Mouse (Mus musculus): ENCODE results near the gene Myh10. TPM values are rescaled to one million over a fixed set of nuclear protein-coding genes. Genes with fewer than 3 reads are reported as not detected.

Myh10 gene
- polyA plus RNA-seq, 1 experiment from 2014 or later: 179 TPM

GRCm38 (mm10) chr11:68692693-68693446, 1.5 kb downstream of the Myh10 start:
- DNase-seq (peak; percentile 67), ATAC-seq (ENCODE audit: insufficient read depth) (no peak)
- Histone ChIP-seq H3K27ac (ENCODE audit: low read depth) (peak overlapping the region; percentile 92), H3K36me3 (ENCODE audit: insufficient read depth) (0 out of 2 replicates have a peak, but pooled peaks cover 9% of the 10 kb centered on the region), H3K9me3 (ENCODE audit: low read depth, low read length) (no peaks in the 10 kb centered on the region), H3K4me1 (ENCODE audit: insufficient read depth) (peaks cover 7% of the 10 kb centered on the region; the same call in 1 of the 2 replicates), H3K27me3 (ENCODE audit: insufficient read depth, low read length) (no peaks in the 10 kb centered on the region), H3K9ac (peak overlapping the region; percentile 97), H3K4me2 (peak overlapping the region; percentile 90), H3K4me3 (ENCODE audit: low read depth, low read length) (peak overlapping the region; percentile 92)
- TF ChIP-seq CTCF (IDR thresholded peaks at IDR 0.05; ENCODE audit: low read depth): no peak
- WGBS: under 1% methylated on average over 43 of the region's 43 CpGs

GRCm38 (mm10) chr11:68693447-68694040, 2.2 kb downstream of the Myh10 start:
- Histone ChIP-seq H3K4me2 (peak overlapping the region; percentile 90), H3K4me1 (ENCODE audit: insufficient read depth) (peaks cover 7% of the 10 kb centered on the region; the same call in 1 of the 2 replicates), H3K9me3 (ENCODE audit: low read depth, low read length) (no peaks in the 10 kb centered on the region), H3K4me3 (ENCODE audit: low read depth, low read length) (peak overlapping the region; percentile 92), H3K27ac (ENCODE audit: low read depth) (peak overlapping the region; percentile 92), H3K9ac (peak overlapping the region; percentile 97), H3K36me3 (ENCODE audit: insufficient read depth) (0 out of 2 replicates have a peak, but pooled peaks cover 9% of the 10 kb centered on the region), H3K27me3 (ENCODE audit: insufficient read depth, low read length) (no peaks in the 10 kb centered on the region)
- TF ChIP-seq CTCF (IDR thresholded peaks at IDR 0.05; ENCODE audit: low read depth): no peak
- no peak for ATAC-seq (ENCODE audit: insufficient read depth)
- DNase-seq: peak; percentile 53
- WGBS: 4% methylated on average over 10 of the region's 10 CpGs

GRCm38 (mm10) chr11:68702370-68702769, 11.0 kb downstream of the Myh10 start:
- Histone ChIP-seq H3K4me3 (ENCODE audit: low read depth, low read length) (no peak overlapping the region), H3K4me2 (no peak overlapping the region), H3K36me3 (ENCODE audit: insufficient read depth) (peaks cover 84% of the 10 kb centered on the region), H3K27ac (ENCODE audit: low read depth) (no peak overlapping the region), H3K27me3 (ENCODE audit: insufficient read depth, low read length) (no peaks in the 10 kb centered on the region), H3K4me1 (ENCODE audit: insufficient read depth) (no peaks in the 10 kb centered on the region), H3K9ac (no peak overlapping the region), H3K9me3 (ENCODE audit: low read depth, low read length) (no peaks in the 10 kb centered on the region)
- DNase-seq (no peak), ATAC-seq (ENCODE audit: insufficient read depth) (no peak)
- TF ChIP-seq CTCF (IDR thresholded peaks at IDR 0.05; ENCODE audit: low read depth): no peak
- 86% methylated on average over 6 of the region's 6 CpGs for whole genome bisulfite sequencing

GRCm38 (mm10) chr11:68703360-68703759, 12.0 kb downstream of the Myh10 start:
- WGBS: 78% methylated on average over 1 of the region's 1 CpGs
- ATAC-seq (ENCODE audit: insufficient read depth) (no peak), DNase-seq (no peak)
- Histone ChIP-seq H3K4me2 (no peak overlapping the region), H3K27ac (ENCODE audit: low read depth) (no peak overlapping the region), H3K4me1 (ENCODE audit: insufficient read depth) (no peaks in the 10 kb centered on the region), H3K9ac (no peak overlapping the region), H3K36me3 (ENCODE audit: insufficient read depth) (peaks cover 84% of the 10 kb centered on the region), H3K27me3 (ENCODE audit: insufficient read depth, low read length) (no peaks in the 10 kb centered on the region), H3K4me3 (ENCODE audit: low read depth, low read length) (no peak overlapping the region), H3K9me3 (ENCODE audit: low read depth, low read length) (no peaks in the 10 kb centered on the region)
- TF ChIP-seq CTCF (IDR thresholded peaks at IDR 0.05; ENCODE audit: low read depth): no peak

- H3K36me3 ChIP-seq (ENCODE audit: insufficient read depth): peaks cover 77% of the 10 kb centered on the region
- H3K4me1 ChIP-seq (ENCODE audit: insufficient read depth): no peaks in the 10 kb centered on the region
- H3K9ac ChIP-seq: no peak overlapping the region
- no peak for TF ChIP-seq CTCF (IDR thresholded peaks at IDR 0.05; ENCODE audit: low read depth)
- DNase-seq: no peak
- H3K27me3 ChIP-seq (ENCODE audit: insufficient read depth, low read length): no peaks in the 10 kb centered on the region
- H3K9me3 ChIP-seq (ENCODE audit: low read depth, low read length): no peaks in the 10 kb centered on the region
- ATAC-seq (ENCODE audit: insufficient read depth): no peak
- H3K4me3 ChIP-seq (ENCODE audit: low read depth, low read length): no peak overlapping the region
- no peak overlapping the region for H3K4me2 ChIP-seq
- WGBS: 96% methylated on average over 1 of the region's 1 CpGs
- H3K27ac ChIP-seq (ENCODE audit: low read depth): no peak overlapping the region
Observed at GRCm38 (mm10) chr11:68704258-68704657, 12.9 kb downstream of the Myh10 start.

- no peak overlapping the region for H3K4me2 ChIP-seq
Observed at GRCm38 (mm10) chr11:68704847-68705246, 13.5 kb downstream of the Myh10 start.

More at GRCm38 (mm10) chr11:68704847-68705246, 13.5 kb downstream of the Myh10 start:
- WGBS: 93% methylated on average over 2 of the region's 2 CpGs
- H3K9me3 ChIP-seq (ENCODE audit: low read depth, low read length): no peaks in the 10 kb centered on the region
- no peak for DNase-seq
- no peak for ATAC-seq (ENCODE audit: insufficient read depth)
- TF ChIP-seq CTCF (IDR thresholded peaks at IDR 0.05; ENCODE audit: low read depth): no peak
- H3K27ac ChIP-seq (ENCODE audit: low read depth): no peak overlapping the region
- no peaks in the 10 kb centered on the region for H3K4me1 ChIP-seq (ENCODE audit: insufficient read depth)
- peaks cover 71% of the 10 kb centered on the region for H3K36me3 ChIP-seq (ENCODE audit: insufficient read depth)
- no peak overlapping the region for H3K9ac ChIP-seq
- H3K4me3 ChIP-seq (ENCODE audit: low read depth, low read length): no peak overlapping the region
- H3K27me3 ChIP-seq (ENCODE audit: insufficient read depth, low read length): no peaks in the 10 kb centered on the region

Measured in lung, embryonic 14.5 days (tissue).